Mouse (Mus musculus) CD4-positive naive resting alpha-beta T cell, adult 76 days (primary cell): Measurements from ENCODE around the gene Lrrn1. TPM values are rescaled to one million over a fixed set of nuclear protein-coding genes. Genes with fewer than 3 reads are reported as not detected.

ENCODE experiments used
- total RNA-seq: library from RNA; stranded (reverse); gene quantifications from one replicate; pipeline ENCODE4 v1.2.4, GENCODE M21; 2023

Lrrn1 gene
- not detected for total RNA-seq

GRCm38 (mm10) chr6:107528877-107529864, at the start of gene Lrrn1:
Lrrn1 (plus strand) TSS chr6:107529768.

